Mouse (Mus musculus) intestine, embryonic 16.5 days (tissue): ENCODE data around the gene Plekha6. TPM values are rescaled to one million over a fixed set of nuclear protein-coding genes. Genes with fewer than 3 reads are reported as not detected.

Source experiments
- ATAC-seq: fragments of 200-750 bp; cut with Nextera tagmentation; 2 replicates; pipeline ENCODE4 v1.8.0; 2017; ENCODE audit warnings: moderate TSS enrichment, moderate library complexity
- H3K27ac ChIP-seq: fragments of 300-500 bp; sonication (generic); 2 replicates; pipeline ENCODE4 v1.5.1; 2014; ENCODE audit warnings: mild to moderate bottlenecking, low read length
- H3K27me3 ChIP-seq: fragments of 300-500 bp; sonication (generic); replicated peaks from 2 replicates; pipeline ENCODE4 v1.6.1; 2014; ENCODE audit warnings: low read length, control low read depth, mixed read lengths; ENCODE audit not compliant: control insufficient read depth, insufficient read depth
- H3K36me3 ChIP-seq: fragments of 300-500 bp; sonication (generic); 2 replicates; pipeline ENCODE4 v1.6.1; 2014; ENCODE audit warnings: low read length, control low read depth; ENCODE audit not compliant: control insufficient read depth, insufficient read depth
- H3K4me1 ChIP-seq: fragments of 300-500 bp; sonication (generic); 2 replicates; pipeline ENCODE4 v1.6.1; 2014; ENCODE audit warnings: low read length, control low read depth, mixed read lengths; ENCODE audit not compliant: control insufficient read depth, insufficient read depth
- H3K4me2 ChIP-seq: fragments of 300-500 bp; sonication (generic); 2 replicates; pipeline ENCODE4 v1.6.1; 2014; ENCODE audit warnings: low read depth, low read length, control low read depth
- H3K4me3 ChIP-seq: fragments of 300-500 bp; sonication (generic); 2 replicates; pipeline ENCODE4 v1.5.1; 2014; ENCODE audit warnings: mild to moderate bottlenecking, low read length
- H3K9ac ChIP-seq: fragments of 300-500 bp; sonication (generic); 2 replicates; pipeline ENCODE4 v1.6.1; 2014; ENCODE audit warnings: low read depth, low read length
- H3K9me3 ChIP-seq: fragments of 300-500 bp; sonication (generic); 2 replicates; pipeline ENCODE4 v1.6.1; 2016; ENCODE audit warnings: low read length, control low read depth; ENCODE audit not compliant: control insufficient read depth
- WGBS: fragments of 180-500 bp; shearing (Covaris S2); extraction: QIAGEN DNeasy Blood & Tissue Kit; methylation state at CpG from one replicate; pipeline ENCODE4 v1.1.7; 2014; 5-methylcytosine and 5-hydroxymethylcytosine counted together
- polyA plus RNA-seq: library from polyadenylated mRNA; unstranded; fragments of >200 nt; fragmentation: Nextera tagmentation; extraction: Ambion mirVana; gene quantifications from 2 replicates; pipeline ENCODE4 v1.2.1, GENCODE M21; 2015

Gene Plekha6
- polyA plus RNA-seq, 1 experiment from 2014 or later, result 11.0 TPM

- Histone ChIP-seq H3K9me3 (no peaks in the 10 kb centered on the region), H3K27me3 (no peaks in the 10 kb centered on the region), H3K36me3 (no peaks in the 10 kb centered on the region), H3K4me3 (no peak overlapping the region), H3K4me2 (no peak overlapping the region), H3K4me1 (peaks cover 51% of the 10 kb centered on the region), H3K9ac (no peak overlapping the region), H3K27ac (no peak overlapping the region)
- 75% methylated on average over 11 of the region's 11 CpGs for WGBS
- ATAC-seq, result no peak
These were observed 44.2 kb downstream of the Plekha6 start for GRCm38 (mm10) chr1:133208086-133208815.

- no peak overlapping the region for H3K9ac ChIP-seq
- H3K4me2 ChIP-seq, result no peak overlapping the region
- H3K4me1 ChIP-seq, result peaks cover 52% of the 10 kb centered on the region
- no peak overlapping the region for H3K27ac ChIP-seq
- H3K36me3 ChIP-seq, result no peaks in the 10 kb centered on the region
- no peaks in the 10 kb centered on the region for H3K9me3 ChIP-seq
- H3K27me3 ChIP-seq, result no peaks in the 10 kb centered on the region
- no peak for ATAC-seq
- no peak overlapping the region for H3K4me3 ChIP-seq
- 74% methylated on average over 11 of the region's 11 CpGs for WGBS
These were observed 45.0 kb downstream of the Plekha6 start for GRCm38 (mm10) chr1:133209036-133209435.

- no peak overlapping the region for H3K27ac ChIP-seq
- H3K4me3 ChIP-seq, result no peak overlapping the region
- no peak for ATAC-seq
- H3K4me2 ChIP-seq, result no peak overlapping the region
- H3K27me3 ChIP-seq, result no peaks in the 10 kb centered on the region
- no peaks in the 10 kb centered on the region for H3K36me3 ChIP-seq
- H3K9ac ChIP-seq, result peak overlapping the region; percentile 1; the same call in 1 of the 2 replicates
- H3K4me1 ChIP-seq, result peaks cover 51% of the 10 kb centered on the region
- 42% methylated on average over 7 of the region's 7 CpGs for WGBS
- H3K9me3 ChIP-seq, result no peaks in the 10 kb centered on the region
These were observed 45.5 kb downstream of the Plekha6 start for GRCm38 (mm10) chr1:133209482-133209881.

- no peaks in the 10 kb centered on the region for H3K36me3 ChIP-seq
- H3K27ac ChIP-seq, result no peak overlapping the region
- WGBS, result 32% methylated on average over 17 of the region's 17 CpGs
- H3K9me3 ChIP-seq, result no peaks in the 10 kb centered on the region
- H3K27me3 ChIP-seq, result no peaks in the 10 kb centered on the region
- no peak for ATAC-seq
- H3K4me3 ChIP-seq, result no peak overlapping the region
- peaks cover 50% of the 10 kb centered on the region for H3K4me1 ChIP-seq
- peak overlapping the region; percentile 1; the same call in 1 of the 2 replicates for H3K9ac ChIP-seq
- no peak overlapping the region for H3K4me2 ChIP-seq
These were observed 46.0 kb downstream of the Plekha6 start for GRCm38 (mm10) chr1:133209901-133210516.

GRCm38 (mm10) chr1:133210766-133211165 is 46.8 kb downstream of the Plekha6 start:
- Histone ChIP-seq H3K4me2 (no peak overlapping the region), H3K4me3 (no peak overlapping the region), H3K27me3 (no peaks in the 10 kb centered on the region), H3K4me1 (peaks cover 54% of the 10 kb centered on the region), H3K9ac (no peak overlapping the region), H3K36me3 (no peaks in the 10 kb centered on the region), H3K27ac (no peak overlapping the region), H3K9me3 (no peaks in the 10 kb centered on the region)
- WGBS, result 74% methylated on average over 7 of the region's 7 CpGs
- ATAC-seq, result no peak

GRCm38 (mm10) chr1:133212273-133212672 is 48.3 kb downstream of the Plekha6 start:
- no peaks in the 10 kb centered on the region for H3K36me3 ChIP-seq
- H3K4me3 ChIP-seq, result no peak overlapping the region
- no peaks in the 10 kb centered on the region for H3K27me3 ChIP-seq
- no peaks in the 10 kb centered on the region for H3K9me3 ChIP-seq
- H3K27ac ChIP-seq, result no peak overlapping the region
- no peak overlapping the region for H3K9ac ChIP-seq
- no peak for ATAC-seq
- WGBS, result 73% methylated on average over 4 of the region's 4 CpGs
- no peak overlapping the region for H3K4me2 ChIP-seq
- H3K4me1 ChIP-seq, result peaks cover 54% of the 10 kb centered on the region

- Histone ChIP-seq H3K4me1 (peaks cover 54% of the 10 kb centered on the region), H3K27me3 (no peaks in the 10 kb centered on the region), H3K4me3 (no peak overlapping the region), H3K36me3 (no peaks in the 10 kb centered on the region), H3K9ac (no peak overlapping the region), H3K4me2 (peak overlapping the region; percentile 25; the same call in 1 of the 2 replicates), H3K9me3 (no peaks in the 10 kb centered on the region), H3K27ac (peak overlapping the region; percentile 76)
- ATAC-seq, result no peak
- 57% methylated on average over 7 of the region's 7 CpGs for WGBS
These were observed 49.1 kb downstream of the Plekha6 start for GRCm38 (mm10) chr1:133213098-133213497.

- no peaks in the 10 kb centered on the region for H3K27me3 ChIP-seq
- H3K4me3 ChIP-seq, result no peak overlapping the region
- H3K9ac ChIP-seq, result no peak overlapping the region
- peak overlapping the region; percentile 25; the same call in 1 of the 2 replicates for H3K4me2 ChIP-seq
- 92% methylated on average over 4 of the region's 4 CpGs for WGBS
- H3K36me3 ChIP-seq, result no peaks in the 10 kb centered on the region
- peak; percentile 87 for ATAC-seq
- H3K4me1 ChIP-seq, result peaks cover 54% of the 10 kb centered on the region
- H3K9me3 ChIP-seq, result no peaks in the 10 kb centered on the region
- peak overlapping the region; percentile 76 for H3K27ac ChIP-seq
These were observed 49.9 kb downstream of the Plekha6 start for GRCm38 (mm10) chr1:133213901-133214300.

GRCm38 (mm10) chr1:133214672-133215359 is 50.8 kb downstream of the Plekha6 start:
- no peak overlapping the region for H3K4me2 ChIP-seq
- H3K4me3 ChIP-seq, result no peak overlapping the region
- WGBS, result 70% methylated on average over 7 of the region's 7 CpGs
- no peaks in the 10 kb centered on the region for H3K27me3 ChIP-seq
- H3K4me1 ChIP-seq, result peaks cover 48% of the 10 kb centered on the region
- H3K9ac ChIP-seq, result no peak overlapping the region
- H3K36me3 ChIP-seq, result no peaks in the 10 kb centered on the region
- no peaks in the 10 kb centered on the region for H3K9me3 ChIP-seq
- H3K27ac ChIP-seq, result no peak overlapping the region
- ATAC-seq, result no peak
